Mouse (Mus musculus): ENCODE measurements around the gene Tbcd. TPM values are rescaled to one million over a fixed set of nuclear protein-coding genes. Genes with fewer than 3 reads are reported as not detected.

The Tbcd gene
- 9.5 TPM for polyA plus RNA-seq (2014; fragmentation: Illumina TruSeq; extraction: RNeasy Lipid Tissue Mini Kit (QIAGEN cat#74804); ENCODE audit: low read depth, low replicate concordance)

GRCm38 (mm10) chr11:121451753-121452635 is at the start of gene Tbcd:
TSS of gene Tbcd (plus strand) at chr11:121451949.

GRCm38 (mm10) chr11:121420830-121421552 is 30.8 kb upstream of the Tbcd start, which contains the start of gene Fn3krp:
TSS of gene Fn3krp (plus strand) at chr11:121421401.

GRCm38 (mm10) chr11:121434156-121435155 is 17.3 kb upstream of the Tbcd start, which contains the start of gene Fn3k:
TSS of gene Fn3k (plus strand) at chr11:121434913.

GRCm38 (mm10) chr11:121519131-121519530 is 67.4 kb downstream of the Tbcd start, which contains the start of gene Zfp750:
TSS of gene Zfp750 (minus strand) at chr11:121519333.

Other genes starting within 250 kb of the Tbcd start
- gene Hexdc, start 247.5 kb upstream of the Tbcd start, polyA plus RNA-seq (2014; fragmentation: Illumina TruSeq; extraction: RNeasy Lipid Tissue Mini Kit (QIAGEN cat#74804); ENCODE audit: low read depth, low replicate concordance) = 1.7 TPM
- gene Ogfod3, start 247.2 kb upstream of the Tbcd start, polyA plus RNA-seq (2014; fragmentation: Illumina TruSeq; extraction: RNeasy Lipid Tissue Mini Kit (QIAGEN cat#74804); ENCODE audit: low read depth, low replicate concordance) = 0.42 TPM
- 3.6 TPM for gene Cybc1, start 222.6 kb upstream of the Tbcd start, polyA plus RNA-seq (2014; fragmentation: Illumina TruSeq; extraction: RNeasy Lipid Tissue Mini Kit (QIAGEN cat#74804); ENCODE audit: low read depth, low replicate concordance)
- 3.0 TPM for gene Narf, start 214.7 kb upstream of the Tbcd start, polyA plus RNA-seq (2014; fragmentation: Illumina TruSeq; extraction: RNeasy Lipid Tissue Mini Kit (QIAGEN cat#74804); ENCODE audit: low read depth, low replicate concordance)
- gene Foxk2, start 192.0 kb upstream of the Tbcd start, polyA plus RNA-seq (2014; fragmentation: Illumina TruSeq; extraction: RNeasy Lipid Tissue Mini Kit (QIAGEN cat#74804); ENCODE audit: low read depth, low replicate concordance) = 24.6 TPM
- gene Wdr45b, start 97.5 kb upstream of the Tbcd start, polyA plus RNA-seq (2014; fragmentation: Illumina TruSeq; extraction: RNeasy Lipid Tissue Mini Kit (QIAGEN cat#74804); ENCODE audit: low read depth, low replicate concordance) = 34.6 TPM
- gene Rab40b, start 63.7 kb upstream of the Tbcd start, polyA plus RNA-seq (2014; fragmentation: Illumina TruSeq; extraction: RNeasy Lipid Tissue Mini Kit (QIAGEN cat#74804); ENCODE audit: low read depth, low replicate concordance) = 0.64 TPM
- 6.7 TPM for gene Fn3krp, start 30.5 kb upstream of the Tbcd start, polyA plus RNA-seq (2014; fragmentation: Illumina TruSeq; extraction: RNeasy Lipid Tissue Mini Kit (QIAGEN cat#74804); ENCODE audit: low read depth, low replicate concordance)
- gene Fn3k, start 17.0 kb upstream of the Tbcd start, polyA plus RNA-seq (2014; fragmentation: Illumina TruSeq; extraction: RNeasy Lipid Tissue Mini Kit (QIAGEN cat#74804); ENCODE audit: low read depth, low replicate concordance) = not detected
- gene Zfp750, start 67.4 kb downstream of the Tbcd start, polyA plus RNA-seq (2014; fragmentation: Illumina TruSeq; extraction: RNeasy Lipid Tissue Mini Kit (QIAGEN cat#74804); ENCODE audit: low read depth, low replicate concordance) = 0.38 TPM
- gene B3gntl1, start 221.2 kb downstream of the Tbcd start, polyA plus RNA-seq (2014; fragmentation: Illumina TruSeq; extraction: RNeasy Lipid Tissue Mini Kit (QIAGEN cat#74804); ENCODE audit: low read depth, low replicate concordance) = 1.2 TPM
- gene Metrnl, start 249.6 kb downstream of the Tbcd start, polyA plus RNA-seq (2014; fragmentation: Illumina TruSeq; extraction: RNeasy Lipid Tissue Mini Kit (QIAGEN cat#74804); ENCODE audit: low read depth, low replicate concordance) = 1.1 TPM